Mouse (Mus musculus) brain, embryonic 14.5 days (tissue): ENCODE results near the gene Gpr83.

Experiments
- CTCF ChIP-seq: fragments of 200-500 bp; IDR thresholded peaks from 2 replicates; pipeline ENCODE4 v1.5.1; 2012; ENCODE audit warnings: inconsistent platforms, mild to moderate bottlenecking, moderate library complexity, borderline replicate concordance; ENCODE audit not compliant: insufficient read depth, insufficient read length; ENCODE audit errors: extremely low read depth
- POLR2A ChIP-seq: fragments of 200-500 bp; IDR thresholded peaks from 2 replicates; pipeline ENCODE4 v1.6.1; 2012; ENCODE audit warnings: mild to moderate bottlenecking, inconsistent platforms, borderline replicate concordance; ENCODE audit not compliant: poor library complexity, insufficient read depth, insufficient read length, severe bottlenecking; ENCODE audit errors: extremely low read depth

DNA sequence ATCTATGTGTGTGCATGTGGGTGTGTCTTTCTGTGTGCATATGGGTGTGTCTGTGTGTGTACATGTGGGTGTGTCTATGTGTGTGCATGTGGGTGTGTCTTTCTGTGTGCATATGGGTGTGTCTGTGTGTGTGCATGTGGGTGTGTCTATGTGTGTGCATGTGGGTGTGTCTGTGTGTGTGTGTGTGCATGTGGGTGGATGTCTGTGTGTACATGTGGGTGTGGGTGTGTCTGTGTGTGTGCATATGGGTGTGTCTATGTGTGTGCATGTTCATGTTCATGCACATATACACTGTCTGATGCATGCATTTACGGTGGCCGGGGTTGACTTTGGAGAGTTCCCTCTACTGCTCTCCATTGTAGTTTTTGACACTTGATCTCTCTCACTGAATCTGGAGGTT is 57.7 kb downstream of the Gpr83 start:
- no peak for TF ChIP-seq CTCF
- TF ChIP-seq POLR2A: no peak
